1 mouse cellular context compared by ENCODE assay signal in genomic region chr15:102505073-102505769, GRCm38 (mm10).
TF ChIP-seq lines count a peak whose summit lies in the region.

No protein-coding gene starts in this region.

TF ChIP-seq in CH12.LX, 34 proteins besides CTCF, POLR2A, EP300 and RAD21:
- TF ChIP-seq ZKSCAN1 (IDR thresholded peaks at IDR 0.05; ENCODE audit: borderline replicate concordance, low read depth, low read length) (no peak), RCOR1 (conservative IDR thresholded peaks at IDR 0.05; ENCODE audit: low read depth, low read length) (no peak), MEF2A (IDR thresholded peaks at IDR 0.05; ENCODE audit: borderline replicate concordance, low read depth, low read length) (no peak), POLR2AphosphoS2 (IDR thresholded peaks at IDR 0.05; ENCODE audit: low read depth, low read length) (peak; percentile 59; the same call in 1 of the 2 replicates), NELFE (IDR thresholded peaks at IDR 0.05; ENCODE audit: low read depth, low read length) (peak; percentile 15; the same call in 1 of the 2 replicates), SIN3A (IDR thresholded peaks at IDR 0.05; ENCODE audit: low read length) (no peak), MAZ (IDR thresholded peaks at IDR 0.05; ENCODE audit: low read depth, low read length) (no peak)
